Mouse (Mus musculus): ENCODE measurements around the gene Cabp4. TPM values are rescaled to one million over a fixed set of nuclear protein-coding genes. Genes with fewer than 3 reads are reported as not detected.
"Not testable (repeated sequence)": the region's sequence is repeated elsewhere in the genome, so short reads cannot be mapped to it uniquely, and the experiment has no call there.

The Cabp4 gene
- total RNA-seq, 2 experiments from 2014 or later: not detected

- DNase-seq: no peak
Measured at GRCm38 (mm10) chr19:4147022-4147405, 3.2 kb upstream of the Cabp4 start.

- no peak for DNase-seq
Measured at GRCm38 (mm10) chr19:4146366-4147021, 2.7 kb upstream of the Cabp4 start.

DNA sequence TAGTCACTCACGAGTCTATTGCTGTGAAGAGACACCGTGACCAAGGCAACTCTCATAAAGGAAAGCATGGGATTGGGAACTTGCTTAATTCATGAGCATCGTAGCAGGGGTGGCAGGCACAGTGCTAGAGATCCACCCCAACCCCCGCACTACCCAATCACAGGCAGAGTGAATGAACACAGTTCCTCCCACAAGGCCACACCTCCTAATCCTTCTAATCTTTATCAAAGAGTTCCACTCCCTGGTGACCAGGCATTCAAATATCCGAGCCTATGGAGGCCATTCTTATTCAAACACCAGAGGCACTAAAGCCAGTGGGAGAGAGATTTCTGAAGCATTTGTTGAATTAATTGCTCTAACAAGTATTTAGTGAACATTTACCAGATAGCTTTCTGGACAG, 2.1 kb upstream of the Cabp4 start:
- DNase-seq: no peak

GRCm38 (mm10) chr19:4144550-4145498, 991 bp upstream of the Cabp4 start:
- DNase-seq: no peak

DNA sequence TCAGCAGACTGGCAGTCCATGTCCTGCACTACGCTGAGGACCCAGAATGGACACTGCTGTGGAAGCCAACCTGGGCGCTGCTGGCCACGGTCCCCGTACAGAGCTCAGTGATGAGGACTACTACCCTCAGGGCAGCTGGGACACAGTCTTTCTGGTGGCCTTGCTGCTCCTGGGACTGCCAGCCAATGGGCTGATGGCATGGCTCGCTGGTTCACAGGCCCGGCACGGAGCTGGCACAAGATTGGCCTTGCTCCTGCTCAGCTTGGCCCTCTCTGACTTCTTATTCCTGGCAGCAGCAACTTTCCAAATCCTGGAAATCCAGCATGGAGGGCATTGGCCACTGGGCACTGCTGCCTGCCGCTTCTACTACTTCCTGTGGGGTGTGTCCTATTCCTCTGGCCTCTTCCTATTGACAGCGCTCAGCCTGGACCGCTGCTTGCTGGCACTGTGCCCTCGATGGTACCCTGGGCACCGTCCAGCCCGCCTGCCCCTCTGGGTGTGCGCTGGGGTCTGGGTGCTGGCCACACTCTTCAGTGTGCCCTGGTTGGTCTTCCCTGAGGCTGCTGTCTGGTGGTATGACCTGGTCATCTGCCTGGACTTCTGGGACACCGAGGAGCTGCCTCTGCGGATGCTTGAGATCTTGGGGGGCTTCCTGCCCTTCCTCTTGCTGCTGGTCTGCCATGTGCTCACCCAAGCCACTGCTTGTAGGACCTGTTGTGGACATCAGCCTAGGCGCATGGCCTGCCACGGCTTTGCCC, 1.2 kb downstream of the Cabp4 start:
- DNase-seq: no peak

DNA sequence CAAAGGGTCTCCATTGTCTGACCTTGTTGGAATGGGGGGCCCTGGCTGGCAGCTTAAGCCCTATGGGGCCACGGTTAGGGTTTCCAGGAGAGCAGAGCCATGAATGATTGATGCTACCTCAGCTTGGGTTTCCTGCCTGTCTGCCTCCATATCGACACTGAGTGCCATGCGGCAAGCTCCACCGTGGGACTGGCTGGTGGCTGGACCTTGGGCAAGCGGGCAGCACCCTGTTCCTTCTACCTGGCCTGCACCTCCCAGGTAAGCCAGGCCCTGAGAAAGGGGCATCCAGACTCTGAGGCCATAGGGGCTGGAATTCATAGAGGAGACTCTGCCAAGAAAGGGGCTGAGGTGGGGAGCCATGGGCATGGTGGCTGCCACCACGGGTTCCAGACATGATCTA, 3.7 kb downstream of the Cabp4 start:
- no peak for DNase-seq

GRCm38 (mm10) chr19:4139446-4139845, 4.4 kb downstream of the Cabp4 start, which contains the start of gene Gpr152:
Gene Gpr152, plus strand, starts transcription at chr19:4139787.
- no peak for DNase-seq

GRCm38 (mm10) chr19:4137913-4138312, 5.9 kb downstream of the Cabp4 start:
- no peak for DNase-seq

DNA sequence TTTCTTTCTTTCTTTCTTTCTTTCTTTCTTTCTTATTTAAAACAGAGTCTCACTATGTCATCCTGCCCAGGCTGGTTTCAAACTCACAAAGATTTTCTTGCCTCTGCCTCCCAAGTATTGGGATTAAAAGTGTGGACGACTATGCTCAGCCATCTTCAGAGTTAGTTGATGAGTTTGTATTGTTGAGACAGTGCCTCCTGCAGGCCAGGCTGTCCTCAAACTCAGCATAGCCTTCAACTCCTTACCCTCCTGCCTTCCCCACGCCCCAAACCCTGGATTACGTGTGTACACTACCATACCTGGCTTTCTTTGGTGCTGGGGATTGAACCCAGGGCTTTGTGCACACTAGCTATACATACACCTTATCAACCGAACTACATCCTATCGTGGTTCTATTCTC, 7.4 kb downstream of the Cabp4 start:
- DNase-seq: no peak

GRCm38 (mm10) chr19:4135963-4136345, 7.9 kb downstream of the Cabp4 start:
- not testable (repeated sequence) for DNase-seq

DNA sequence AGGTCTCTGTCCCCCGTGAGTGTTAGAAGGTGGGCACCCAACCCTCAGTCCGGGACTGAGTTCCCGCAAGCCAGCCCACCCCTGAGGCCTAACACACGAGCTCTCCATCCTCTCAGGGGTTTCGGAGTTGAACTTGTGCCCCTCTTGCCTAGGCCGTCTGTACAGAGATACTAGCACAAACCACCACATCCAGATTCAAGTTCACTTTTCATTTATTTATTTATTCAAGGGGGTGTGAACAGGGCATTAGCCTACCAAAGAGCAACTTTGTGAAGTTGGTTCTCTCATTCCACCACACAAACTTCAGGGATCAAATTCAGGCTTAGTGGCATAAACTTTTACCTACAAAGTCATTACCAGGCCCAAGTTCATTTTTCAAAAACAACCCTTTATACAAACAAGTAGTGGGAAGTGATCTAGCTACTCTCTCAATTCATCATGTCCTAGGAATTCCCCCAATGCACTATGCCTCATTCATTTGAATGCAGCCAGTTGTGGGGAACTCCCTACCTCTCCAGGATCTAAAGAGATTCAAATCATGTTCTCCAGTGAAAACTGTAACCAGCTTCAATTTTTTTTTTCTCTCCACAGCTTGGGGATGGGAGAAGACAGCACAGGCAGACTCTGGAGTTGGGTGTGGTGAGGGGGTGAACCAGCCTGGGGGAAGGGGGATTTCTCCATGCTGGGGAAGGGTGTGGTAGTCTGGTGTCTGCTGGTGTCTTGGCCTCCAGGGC, 8.4 kb downstream of the Cabp4 start:
- DNase-seq: not testable (repeated sequence)

- DNase-seq: no peak
Measured at GRCm38 (mm10) chr19:4134354-4134753, 9.5 kb downstream of the Cabp4 start.

DNA sequence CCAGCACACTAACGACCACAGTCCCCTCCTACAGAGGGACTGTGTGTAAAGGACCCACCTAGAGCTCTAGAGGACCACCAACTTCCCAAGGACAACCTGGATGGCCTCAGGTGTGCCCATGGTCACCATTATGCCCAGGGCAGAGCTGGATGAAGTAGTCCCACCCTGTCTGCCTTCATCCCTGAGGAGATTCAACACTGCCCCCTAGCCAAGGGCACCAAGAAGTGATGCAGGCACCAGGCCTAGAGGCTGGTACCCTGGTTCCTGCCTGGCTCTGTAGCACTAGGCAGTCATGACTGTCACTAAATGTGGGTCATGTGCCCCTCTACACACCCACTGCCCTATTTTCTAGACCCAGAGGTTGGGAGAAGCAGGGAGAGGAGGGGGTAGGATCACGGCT, 12.1 kb downstream of the Cabp4 start:
- no peak for DNase-seq

DNA sequence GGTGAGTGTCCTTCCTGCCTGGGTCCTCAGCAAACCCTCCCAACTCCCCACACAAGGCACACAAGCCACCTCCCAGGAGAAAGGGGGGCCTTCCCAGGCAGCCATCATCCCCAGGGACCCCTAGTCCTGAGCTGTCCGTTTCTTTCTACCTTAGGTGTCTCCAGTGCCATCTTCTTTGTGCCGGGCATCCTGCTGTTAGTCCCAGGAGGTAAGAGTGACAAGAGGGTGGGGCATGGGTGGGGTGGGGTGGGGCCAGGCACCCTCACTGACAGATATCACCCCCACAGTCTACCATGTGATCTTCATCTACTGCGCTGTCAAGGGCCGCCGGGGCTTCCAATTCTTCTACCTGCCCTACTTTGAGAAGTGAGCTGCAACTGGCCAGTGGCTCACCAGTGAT, 12.8 kb downstream of the Cabp4 start:
- DNase-seq: no peak

DNA sequence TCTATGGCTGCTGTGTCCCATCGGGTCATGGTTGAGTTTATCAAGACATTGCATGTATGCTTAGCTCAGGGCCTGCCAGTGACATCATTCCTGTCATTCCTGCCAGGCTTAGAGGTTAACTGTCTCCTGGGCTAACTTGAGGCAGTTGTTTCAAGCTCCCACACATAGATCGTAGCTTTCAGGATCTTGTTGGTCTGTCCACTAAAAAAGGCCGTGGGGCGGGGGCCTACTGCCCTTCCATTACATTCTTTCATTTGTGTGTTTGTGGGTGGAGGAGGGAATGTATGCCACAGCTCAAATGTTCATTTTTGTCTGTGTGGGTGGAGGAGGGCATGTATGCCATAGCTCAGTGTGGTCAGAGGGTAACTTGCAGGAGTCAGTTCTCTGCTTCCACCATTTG, 13.7 kb downstream of the Cabp4 start:
- DNase-seq: no peak

- DNase-seq: no peak
Measured at GRCm38 (mm10) chr19:4129462-4129861, 14.4 kb downstream of the Cabp4 start.

DNA sequence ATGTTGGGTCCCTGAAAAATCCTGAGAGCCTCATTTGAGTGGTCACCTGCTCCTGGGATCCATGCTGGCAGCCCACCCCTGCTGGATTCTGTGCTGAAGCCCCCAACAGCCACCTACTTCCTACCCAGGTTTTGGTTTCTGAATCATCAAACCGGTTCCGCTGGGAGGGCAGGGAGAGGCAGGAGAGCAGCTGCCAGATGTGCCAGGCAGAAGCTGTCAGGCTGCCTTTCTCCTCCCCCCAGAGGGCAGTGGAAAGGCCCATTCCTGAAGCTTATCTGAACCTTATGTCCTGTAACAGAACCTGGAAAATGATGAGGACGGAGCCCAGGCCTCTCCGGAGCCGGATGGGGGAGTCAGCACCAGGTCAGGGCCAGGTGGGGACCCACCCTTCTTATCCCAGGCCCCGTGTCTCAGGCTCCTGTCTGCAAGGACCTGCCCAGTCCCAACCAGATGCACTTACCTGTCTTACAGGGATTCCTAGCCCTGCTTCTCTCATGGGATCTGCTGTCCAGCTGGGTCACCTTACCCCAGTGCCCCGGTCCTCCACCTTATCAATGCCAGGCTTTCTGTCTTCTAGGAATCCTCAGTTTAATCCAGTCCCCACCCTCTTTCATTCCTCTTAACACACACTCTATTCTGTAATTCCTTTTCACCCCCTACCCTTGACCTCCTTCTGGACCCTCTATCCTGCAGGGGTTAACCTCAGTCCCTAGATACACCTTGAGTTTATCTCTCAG, 16.9 kb downstream of the Cabp4 start:
- no peak for DNase-seq

DNA sequence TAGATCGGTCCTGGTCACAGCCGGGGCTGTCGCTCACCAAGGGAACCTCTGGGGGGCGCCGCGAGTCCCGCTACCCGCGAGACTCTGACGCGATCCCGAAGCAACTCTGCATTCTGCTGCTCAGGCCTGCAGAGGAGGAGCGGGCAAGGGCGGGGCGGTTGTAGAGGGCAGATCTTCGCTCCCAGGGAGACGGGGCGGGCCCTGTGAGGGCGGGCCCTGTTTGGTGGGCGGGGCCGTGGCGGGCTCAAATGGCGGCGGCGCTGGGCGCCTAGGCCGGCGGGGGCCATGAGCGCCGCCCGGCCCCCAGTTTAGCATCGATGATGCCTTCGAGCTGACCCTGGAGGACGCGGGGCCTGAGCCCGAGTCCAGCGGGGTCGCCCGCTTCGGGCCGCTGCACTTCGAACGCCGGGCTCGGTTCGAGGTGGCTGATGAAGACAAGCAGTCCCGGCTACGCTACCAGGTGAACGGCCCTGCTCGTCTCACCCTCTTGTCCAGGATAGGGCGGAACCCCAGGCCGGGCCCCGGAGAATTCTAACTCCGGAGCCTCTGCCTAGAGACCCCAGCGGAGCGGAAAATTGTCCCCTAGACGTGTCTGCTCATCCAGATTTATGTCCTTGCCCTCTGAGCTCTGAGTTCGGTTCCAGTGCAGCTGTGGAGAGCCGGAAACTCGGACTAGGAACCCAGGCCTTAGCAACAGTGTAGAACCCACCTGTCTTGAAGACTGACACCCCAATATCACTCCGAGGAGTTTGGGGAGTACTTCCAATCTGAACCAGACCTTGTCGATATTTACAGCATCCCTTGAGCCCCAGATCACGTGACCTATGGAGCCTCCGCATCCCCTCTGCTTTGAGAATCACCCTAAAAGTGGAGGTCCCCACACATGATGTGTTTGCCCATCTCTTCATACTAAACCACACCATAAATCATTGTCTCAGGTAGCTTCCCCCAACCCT, 17.8 kb downstream of the Cabp4 start, which contains the start of gene Aip:
TSS of gene Aip (minus strand) at position 118 of the 956 bp plus-strand sequence.
- DNase-seq: peak; percentile 96

GRCm38 (mm10) chr19:4125268-4125667, 18.6 kb downstream of the Cabp4 start:
- DNase-seq: peak; percentile 37

GRCm38 (mm10) chr19:4124432-4124831, 19.4 kb downstream of the Cabp4 start:
- DNase-seq: no peak
